Mouse (Mus musculus) bone marrow, adult 2 months (tissue): ENCODE results near the gene Tnfaip3.

Experiments used
- CTCF ChIP-seq: fragments of 200-500 bp; IDR thresholded peaks from 2 replicates; pipeline ENCODE4 v1.5.1; 2011; ENCODE audit warnings: low read length, control low read depth; ENCODE audit not compliant: control insufficient read depth, insufficient read depth
- POLR2A ChIP-seq: fragments of 200-500 bp; IDR thresholded peaks from 2 replicates; pipeline ENCODE4 v1.6.1; 2011; ENCODE audit warnings: low read depth, mild to moderate bottlenecking, control low read depth, low read length, borderline replicate concordance; ENCODE audit not compliant: control insufficient read depth

DNA sequence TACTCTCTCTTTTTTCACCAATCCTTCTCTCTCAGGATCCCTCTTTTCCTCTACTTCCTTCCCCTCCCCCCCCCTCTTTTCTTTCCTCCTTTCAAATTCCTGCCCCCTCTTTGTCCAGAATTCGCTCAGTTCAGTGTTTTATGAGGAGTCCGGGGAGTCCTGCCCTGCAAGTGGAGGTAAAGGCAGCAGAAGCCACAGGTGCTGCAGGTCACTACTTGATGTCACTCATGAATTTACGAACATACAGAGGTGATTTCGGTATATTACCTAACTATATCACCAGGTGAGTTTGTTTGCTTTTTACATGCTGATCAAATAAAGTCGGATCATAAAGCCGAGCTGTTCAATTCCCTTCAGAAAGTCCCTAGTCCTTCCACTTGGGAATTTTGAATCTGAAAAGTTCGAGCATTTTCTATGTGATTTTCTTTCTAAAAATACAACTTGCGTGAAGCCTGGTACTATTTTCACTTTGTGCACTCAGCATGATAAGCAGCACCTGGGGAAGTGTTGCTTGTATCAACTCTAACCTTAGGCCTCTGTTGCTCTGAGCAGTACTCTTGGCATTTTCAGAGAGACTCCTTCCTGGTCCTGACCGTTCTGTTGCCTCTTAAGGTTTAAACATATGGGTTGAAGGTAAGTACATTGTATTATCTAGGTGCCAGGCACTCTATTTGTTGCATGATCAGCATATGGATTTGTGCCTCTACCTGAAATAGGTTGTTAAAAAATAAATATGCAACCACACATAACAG is 29.5 kb upstream of the Tnfaip3 start:
- TF ChIP-seq CTCF (no peak), POLR2A (no peak)
